Mouse (Mus musculus): Measurements from ENCODE around the gene Crtc1.

The Crtc1 gene

DNA sequence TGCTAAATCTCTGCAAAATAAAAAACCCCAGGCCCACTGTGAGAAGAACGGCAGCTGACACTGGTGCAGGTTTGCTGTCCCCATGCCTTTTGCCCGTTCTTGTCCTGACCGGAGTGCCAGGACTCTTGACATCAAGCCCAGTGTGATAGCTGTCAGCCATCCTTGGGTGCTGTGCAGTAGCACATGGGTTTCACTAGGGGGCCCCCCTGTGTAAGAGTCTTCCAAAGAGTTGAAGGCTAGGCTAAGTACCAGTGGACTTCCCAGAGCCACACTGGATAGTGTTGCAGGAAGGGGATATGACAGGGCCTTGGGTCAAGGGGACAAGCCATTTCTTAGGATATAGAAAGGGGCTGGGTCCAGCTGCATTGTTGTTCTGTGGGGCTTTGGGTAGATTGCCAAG, 56.1 kb downstream of the Crtc1 start:
- DNase-seq (ENCODE audit: low spot score): peak; percentile 45

DNA sequence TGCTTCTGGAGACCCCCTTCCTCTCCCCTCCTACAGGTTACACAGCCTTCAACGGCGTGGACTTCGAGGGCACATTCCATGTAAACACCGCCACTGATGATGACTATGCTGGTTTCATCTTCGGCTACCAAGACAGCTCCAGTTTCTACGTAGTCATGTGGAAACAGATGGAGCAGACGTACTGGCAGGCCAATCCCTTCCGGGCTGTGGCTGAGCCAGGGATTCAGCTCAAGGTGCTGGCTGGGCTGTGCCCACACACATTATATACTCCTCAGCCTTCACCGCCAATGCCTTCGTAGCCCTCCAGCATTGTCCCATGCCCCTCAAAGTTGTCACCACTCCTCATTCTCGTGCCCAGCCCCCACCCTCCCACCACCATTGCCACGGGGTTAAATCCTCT, 59.3 kb downstream of the Crtc1 start:
- DNase-seq (ENCODE audit: low spot score): no peak

DNA sequence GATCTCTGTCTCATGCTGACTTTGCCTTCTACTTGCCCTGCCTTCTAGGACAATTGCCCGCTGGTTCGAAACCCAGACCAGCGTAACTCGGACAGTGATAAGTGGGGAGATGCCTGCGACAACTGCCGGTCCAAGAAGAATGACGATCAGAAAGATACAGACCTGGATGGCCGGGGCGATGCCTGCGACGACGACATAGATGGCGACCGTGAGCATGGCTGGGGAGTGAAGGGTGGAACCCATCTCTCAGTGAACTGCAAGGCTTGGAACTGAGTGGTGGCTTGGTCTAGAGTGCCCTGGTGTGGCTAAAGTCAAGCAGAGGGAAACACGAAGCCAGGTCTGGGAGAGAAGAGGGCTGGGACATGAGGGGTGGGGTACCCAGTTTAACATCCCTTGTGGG, 62.3 kb downstream of the Crtc1 start:
- DNase-seq (ENCODE audit: low spot score): no peak

DNA sequence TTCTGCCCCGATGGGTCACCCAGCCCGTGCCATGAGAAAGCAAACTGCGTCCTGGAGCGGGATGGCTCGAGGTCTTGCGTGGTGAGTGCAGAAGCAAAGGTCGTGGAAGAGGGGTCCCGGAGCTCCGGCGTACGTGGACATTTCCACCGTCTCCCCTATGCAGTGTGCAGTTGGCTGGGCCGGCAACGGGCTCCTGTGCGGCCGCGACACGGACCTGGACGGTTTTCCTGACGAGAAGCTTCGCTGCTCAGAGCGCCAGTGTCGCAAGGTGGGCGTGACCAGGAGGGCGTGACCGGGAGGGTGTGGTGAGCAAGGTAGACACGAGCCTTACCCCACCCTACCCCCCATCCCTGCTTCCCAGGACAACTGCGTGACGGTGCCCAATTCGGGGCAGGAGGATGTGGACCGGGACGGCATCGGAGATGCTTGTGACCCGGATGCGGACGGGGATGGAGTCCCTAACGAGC, 63.1 kb downstream of the Crtc1 start:
- no peak for DNase-seq (ENCODE audit: low spot score)

DNA sequence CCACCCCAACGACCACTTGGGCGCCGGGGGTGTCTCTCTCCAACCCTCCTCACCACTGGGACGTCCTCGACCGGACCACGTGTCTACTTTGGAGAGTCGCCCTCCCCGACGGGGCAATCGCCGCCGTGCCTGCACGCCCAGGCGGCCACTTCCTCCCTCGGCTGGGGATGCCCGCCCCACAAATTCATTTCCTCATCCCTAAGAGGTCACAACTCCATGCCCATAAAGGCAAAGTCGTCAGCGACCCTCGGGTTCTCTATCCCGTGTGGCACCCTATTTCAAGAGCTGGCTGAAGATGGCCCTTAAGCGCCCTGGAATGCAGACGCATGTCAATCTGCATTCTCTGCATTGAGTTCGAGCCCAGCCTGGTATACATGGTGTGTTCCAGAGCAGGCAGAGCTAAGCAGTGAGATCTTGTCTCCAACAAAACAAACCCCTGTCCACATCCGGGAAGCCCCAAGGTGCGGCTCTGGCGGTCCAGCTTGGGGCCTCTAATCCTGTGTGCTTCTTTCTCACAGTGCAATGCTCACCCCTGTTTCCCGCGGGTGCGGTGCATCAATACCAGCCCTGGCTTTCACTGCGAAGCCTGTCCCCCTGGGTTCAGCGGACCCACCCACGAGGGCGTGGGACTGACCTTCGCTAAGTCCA, 64.0 kb downstream of the Crtc1 start:
- no peak for DNase-seq (ENCODE audit: low spot score)

DNA sequence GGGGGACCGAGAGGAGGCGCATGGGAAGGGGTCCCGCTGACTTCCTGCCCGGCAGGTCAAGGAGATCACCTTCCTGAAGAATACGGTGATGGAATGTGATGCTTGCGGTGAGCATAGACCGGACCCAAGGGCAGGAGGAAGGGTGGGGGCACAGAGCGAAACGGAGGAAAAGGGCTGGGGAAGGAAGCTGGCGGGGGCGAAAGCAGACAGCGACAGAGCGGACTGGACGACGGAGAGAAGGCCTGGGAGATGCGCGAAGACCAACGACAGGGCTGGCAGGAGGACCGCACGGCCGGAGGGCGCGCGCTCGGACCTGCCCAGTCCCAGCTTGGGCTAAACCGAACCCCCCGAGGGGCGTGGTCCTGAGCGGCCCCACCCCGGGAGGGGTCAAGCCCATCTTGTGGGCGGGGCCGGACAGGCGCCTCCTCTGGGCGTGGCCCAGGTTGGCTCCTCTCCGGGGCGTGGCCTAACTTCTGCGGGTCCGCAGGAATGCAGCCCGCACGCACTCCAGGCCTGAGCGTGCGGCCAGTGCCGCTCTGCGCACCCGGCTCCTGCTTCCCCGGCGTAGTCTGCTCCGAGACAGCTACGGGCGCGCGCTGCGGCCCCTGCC, 65.0 kb downstream of the Crtc1 start:
- peak; percentile 77 for DNase-seq (ENCODE audit: low spot score)

DNA sequence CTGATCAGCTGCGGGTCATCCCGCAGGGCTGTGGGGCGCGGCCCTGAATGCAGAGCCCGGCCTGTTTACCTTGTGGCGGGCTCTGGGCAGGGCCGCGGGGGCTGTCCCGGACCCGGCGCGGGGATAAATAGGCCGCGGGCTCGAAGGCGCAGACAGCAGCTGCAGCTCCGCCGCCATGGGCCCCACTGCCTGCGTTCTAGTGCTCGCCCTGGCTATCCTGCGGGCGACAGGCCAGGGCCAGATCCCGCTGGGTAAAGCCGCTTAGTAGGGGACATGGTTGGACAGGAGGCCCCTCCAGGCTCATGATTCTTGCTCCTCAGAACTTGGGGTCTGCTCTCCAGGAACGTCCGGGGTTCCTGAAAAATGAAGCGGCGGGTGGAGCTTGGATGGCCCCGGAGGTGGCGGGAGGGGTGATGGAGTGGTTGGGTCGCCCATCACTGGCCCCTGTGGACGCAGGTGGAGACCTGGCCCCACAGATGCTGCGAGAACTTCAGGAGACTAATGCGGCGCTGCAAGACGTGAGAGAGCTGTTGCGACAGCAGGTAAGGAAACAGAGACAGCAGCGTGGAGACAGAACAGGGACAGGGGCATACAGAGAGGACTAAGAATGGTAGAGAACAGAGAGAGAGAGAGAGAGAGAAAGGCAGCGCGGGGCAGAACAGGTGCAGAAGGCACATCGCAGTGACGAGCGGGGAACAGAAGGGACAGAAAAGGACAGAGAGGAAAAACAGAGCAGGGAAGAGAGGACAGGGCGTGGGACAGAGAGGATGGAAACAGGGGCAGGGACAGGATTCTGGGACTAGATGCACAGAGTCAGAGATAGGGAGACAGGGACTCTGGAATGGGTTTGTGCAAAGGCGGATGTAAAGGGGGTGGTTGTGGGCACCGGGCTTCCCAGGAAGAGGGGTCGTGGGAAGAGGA, 65.7 kb downstream of the Crtc1 start, which contains the start of gene Comp:
TSS of gene Comp (plus strand) at position 162 of the 921 bp plus-strand sequence.
- DNase-seq (ENCODE audit: low spot score): no peak

DNA sequence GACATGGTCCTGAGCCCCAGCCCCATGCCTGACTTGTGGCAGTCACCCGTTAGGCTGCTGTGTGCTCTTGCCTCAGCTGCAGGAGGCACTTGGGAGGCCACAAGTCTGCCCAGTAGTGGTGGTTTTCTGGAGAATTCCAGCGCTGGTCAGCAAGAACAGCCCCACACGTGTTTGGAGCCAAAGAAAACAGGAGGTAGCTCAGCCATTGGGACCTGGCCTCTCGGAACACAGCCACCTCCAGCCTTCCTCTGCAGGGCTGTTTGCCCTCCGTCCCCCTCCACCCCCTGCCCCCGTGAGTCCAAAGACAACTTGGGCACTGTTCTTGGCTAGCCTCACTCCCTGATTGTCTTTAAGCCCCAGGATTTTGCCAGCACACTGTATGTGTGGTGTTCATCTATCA, 67.4 kb downstream of the Crtc1 start:
- no peak for DNase-seq (ENCODE audit: low spot score)

DNA sequence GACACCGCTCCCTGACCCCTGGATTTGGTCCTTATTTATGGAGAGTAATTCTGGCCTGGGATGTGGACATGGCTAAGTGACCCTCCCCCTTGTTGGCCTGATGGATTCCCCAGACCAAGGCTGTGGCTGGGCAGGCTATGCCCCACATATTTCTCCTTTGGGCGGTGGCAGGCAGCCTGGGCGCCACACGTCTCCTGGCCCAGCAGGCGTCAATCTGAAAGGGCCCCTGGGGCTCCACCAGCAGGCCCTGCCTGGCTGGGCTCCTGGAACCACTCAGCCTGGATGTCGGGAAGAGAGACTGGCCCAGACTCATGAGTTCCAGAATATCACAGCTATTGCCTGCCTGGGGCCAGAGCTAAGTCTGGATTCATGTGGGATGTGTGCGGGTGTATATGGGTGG, 68.9 kb downstream of the Crtc1 start:
- no peak for DNase-seq (ENCODE audit: low spot score)

DNA sequence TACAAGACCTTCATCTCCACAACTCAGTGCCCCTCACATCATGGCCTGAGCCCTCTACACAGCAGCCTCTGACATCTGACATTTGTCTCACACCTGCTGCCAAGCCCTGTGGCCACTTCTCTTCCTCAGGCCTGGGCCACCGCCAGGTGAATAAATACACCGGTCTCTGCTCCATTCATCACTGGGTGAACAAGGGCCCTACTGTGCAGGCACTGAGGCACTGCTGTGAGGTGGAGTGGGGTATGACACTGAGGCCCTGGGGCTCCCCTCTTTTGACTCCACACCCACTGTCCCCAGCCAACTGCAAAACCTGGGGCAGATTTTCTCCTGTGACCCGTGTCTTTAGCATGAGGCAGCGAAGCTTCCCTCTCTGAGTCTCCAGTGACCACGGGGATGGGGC, 72.8 kb downstream of the Crtc1 start:
- no peak for DNase-seq (ENCODE audit: low spot score)

DNA sequence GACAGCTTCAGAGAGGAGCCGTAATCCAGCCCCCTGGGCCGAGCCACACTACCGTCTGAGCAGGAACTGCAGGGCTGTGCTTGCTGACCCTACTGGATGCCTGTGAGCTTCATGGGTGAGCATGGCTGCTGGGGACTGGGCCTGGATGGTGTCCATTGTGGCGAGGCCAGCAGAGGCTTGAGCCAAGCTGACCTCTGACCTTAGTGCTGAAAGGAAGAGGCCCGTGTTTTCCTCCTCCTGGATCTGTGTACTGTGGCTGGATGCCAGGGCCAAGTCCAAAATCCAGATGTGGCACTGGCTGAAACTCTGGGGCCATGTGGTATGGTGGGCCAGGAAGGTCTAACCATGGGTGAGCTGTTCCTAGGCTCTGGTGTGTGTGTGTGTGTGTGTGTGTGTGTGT, 75.3 kb downstream of the Crtc1 start:
- DNase-seq (ENCODE audit: low spot score): peak; percentile 45

DNA sequence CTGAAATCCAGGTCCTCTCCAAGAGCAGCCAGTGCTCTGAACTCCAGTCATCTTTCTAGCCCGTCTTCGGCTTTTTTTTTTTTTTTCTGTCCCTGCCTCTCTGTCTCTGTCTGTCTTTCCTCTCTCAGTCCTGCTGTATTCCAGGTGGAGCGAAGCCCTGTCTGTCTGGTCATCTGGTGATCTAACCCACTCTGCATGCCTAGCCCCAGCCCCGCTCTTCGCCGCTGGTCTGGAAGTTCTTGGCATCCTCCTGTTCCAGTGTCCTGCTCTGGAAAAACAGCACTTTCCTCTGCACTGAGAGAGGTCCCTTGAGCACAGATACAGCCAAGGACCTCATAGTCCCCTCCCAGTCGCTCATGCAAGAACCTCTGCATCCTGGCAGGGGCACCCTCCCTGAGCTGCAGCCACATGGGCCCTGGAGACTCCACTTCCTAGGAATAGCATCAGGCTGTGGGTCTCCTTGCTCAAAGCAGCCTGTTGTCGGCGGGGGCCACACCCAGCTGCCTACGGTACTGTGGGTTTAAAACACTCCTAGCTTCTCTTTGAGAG, 77.8 kb downstream of the Crtc1 start:
- DNase-seq (ENCODE audit: low spot score): no peak

DNA sequence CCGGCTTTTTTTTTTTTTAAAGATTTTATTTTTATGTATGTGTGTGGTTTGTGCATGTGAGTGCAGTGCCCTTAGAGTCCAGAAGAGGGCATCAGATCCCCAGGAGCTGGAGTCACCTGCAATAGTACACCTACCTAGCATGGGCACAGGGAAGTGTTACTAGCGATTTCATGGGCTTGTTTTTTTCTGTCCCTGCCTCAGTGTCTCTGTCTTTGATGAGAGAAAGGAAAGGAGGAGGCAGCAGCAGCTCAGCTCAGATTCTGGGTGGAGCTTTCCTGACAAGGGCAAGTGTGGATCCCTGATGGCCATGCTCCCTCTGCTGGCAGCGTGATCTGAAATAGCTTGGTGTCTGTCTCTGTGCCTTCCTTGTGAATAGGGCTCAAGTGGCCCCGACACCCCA, 78.6 kb downstream of the Crtc1 start:
- no peak for DNase-seq (ENCODE audit: low spot score)

DNA sequence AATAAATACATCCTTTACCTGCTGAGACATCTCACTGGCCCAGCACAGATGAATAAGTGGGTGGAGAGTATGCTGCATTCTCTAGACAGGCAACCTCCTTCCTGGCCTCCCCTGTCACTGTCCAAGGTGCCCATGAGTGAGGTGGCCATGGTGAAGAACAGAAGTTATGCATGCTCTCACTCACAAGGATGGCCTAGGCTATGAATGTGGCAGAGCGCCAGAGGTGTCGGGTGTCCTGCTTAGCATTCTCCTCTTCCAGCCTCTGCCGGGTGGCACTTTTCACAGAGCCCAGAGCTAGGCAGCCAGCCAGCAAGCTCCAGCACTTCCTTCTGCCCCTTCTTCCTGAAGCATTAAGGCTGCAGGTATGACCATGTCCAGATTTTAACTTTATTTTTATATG, 80.0 kb downstream of the Crtc1 start:
- no peak for DNase-seq (ENCODE audit: low spot score)

DNA sequence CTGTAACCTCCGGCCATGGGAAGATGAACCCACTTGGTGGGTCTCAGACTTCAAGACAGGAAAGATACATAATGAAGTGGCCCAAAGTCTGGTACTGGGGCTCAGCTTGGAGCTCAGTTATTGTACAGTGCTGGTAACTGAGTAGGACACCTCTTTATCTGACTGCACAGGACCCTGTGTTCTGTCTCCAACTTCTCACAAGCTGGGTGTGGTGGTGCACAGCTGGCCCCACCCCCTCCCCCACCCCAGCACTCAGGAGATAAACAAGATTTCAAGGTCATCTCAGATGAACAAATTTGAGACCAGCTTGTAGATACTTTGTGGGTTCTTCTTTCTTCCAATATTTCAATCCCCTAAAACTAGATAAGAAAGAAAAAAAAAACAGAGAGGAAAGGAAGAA, 83.3 kb downstream of the Crtc1 start:
- no peak for DNase-seq (ENCODE audit: low spot score)

DNA sequence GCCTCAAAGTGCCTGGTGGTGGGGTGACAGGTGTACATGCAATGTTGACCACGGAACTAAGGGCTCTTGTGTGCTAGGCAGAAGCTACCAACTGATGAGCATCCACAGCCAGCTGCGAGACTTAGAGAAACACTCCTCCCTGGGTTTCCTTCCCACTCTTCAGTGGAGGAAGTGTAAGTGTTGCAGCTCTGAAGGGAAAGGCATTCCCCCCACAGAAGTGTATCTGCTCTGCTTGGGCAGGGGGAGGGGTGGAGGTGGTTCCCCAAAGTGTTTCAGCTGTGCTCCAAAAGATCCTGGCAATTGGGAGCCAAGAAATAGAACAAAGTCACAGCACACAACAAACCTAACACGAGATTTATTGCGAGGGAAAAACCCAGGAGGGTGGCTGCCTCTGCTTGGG, 85.4 kb downstream of the Crtc1 start:
- no peak for DNase-seq (ENCODE audit: low spot score)

DNA sequence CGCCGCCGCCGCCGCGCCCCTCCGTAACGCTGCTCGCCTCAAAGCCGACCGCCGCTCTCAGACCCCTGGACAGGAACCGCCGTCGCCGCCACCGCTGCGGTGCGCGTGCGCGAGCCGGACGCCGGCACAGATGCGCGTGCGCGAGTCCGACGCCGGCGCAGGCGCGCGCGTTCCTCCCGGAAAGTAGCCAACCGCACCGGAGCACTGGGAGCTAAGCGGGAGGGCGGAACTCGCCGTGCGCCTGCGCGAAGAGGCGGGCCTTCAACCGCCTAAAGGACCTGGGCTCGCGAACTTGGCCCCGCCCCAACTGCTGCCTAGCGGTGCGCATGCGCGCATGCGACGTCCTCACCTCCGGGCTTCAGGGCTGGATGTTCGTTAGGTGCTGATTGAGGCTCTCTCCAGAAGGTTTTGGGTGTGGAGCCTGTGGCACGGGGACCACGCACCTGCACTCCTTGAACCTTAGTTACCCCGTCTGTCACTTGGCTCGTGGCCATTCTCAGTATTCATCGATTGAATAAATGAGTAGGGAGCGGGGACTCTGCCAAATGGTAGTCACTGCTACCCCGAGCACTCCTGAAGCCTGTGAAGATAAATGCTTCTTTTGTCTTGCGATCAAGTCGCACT, 86.1 kb downstream of the Crtc1 start, which contains the start of gene Upf1:
TSS of gene Upf1 (minus strand) at position 85 of the 624 bp plus-strand sequence.
- peak; percentile 98 for DNase-seq (ENCODE audit: low spot score)

DNA sequence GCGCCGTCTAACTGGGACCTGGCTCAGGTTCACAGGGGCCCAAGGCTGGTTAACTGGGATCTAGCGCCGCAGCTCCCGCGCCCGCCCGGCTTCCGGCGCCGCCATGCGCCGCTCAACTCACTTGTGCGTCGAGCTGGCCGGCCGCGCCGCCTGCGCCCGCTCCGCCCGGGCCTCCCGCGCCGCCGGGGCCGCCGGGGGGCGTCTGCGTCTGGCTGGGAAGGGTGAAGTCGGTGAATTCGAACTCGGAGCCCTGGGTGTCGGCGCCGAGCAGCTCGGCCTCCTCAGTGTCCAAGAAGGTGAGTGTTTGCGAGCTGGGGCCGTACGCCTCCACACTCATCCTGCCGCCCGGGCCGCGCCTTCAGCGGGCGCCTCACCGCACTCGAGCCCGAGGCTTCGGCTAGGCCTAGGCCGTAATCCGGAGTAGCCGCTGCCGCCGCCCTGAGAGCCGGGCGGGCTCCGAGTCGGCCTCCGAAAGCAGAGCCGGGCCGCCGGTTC, 86.7 kb downstream of the Crtc1 start:
- DNase-seq (ENCODE audit: low spot score): peak; percentile 69

DNA sequence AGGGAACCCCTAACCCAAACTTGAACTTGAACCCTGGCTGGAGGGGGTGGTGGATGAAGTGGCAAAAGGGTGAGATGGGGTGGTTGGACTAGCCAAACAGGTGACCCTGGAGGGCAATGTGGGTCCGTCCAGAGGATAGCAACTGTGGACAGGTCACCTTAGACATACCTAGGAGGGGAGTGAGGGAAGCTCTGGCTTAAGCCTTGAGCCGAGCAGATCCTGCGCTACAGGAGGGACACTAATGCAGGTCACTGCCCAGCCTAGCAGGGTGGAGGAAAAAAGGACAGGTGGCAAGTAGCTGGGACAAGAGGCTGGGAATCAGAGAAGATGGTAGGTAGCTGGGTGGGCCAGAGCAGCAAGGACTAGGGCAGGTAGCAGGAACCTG, 87.4 kb downstream of the Crtc1 start:
- DNase-seq (ENCODE audit: low spot score): no peak

DNA sequence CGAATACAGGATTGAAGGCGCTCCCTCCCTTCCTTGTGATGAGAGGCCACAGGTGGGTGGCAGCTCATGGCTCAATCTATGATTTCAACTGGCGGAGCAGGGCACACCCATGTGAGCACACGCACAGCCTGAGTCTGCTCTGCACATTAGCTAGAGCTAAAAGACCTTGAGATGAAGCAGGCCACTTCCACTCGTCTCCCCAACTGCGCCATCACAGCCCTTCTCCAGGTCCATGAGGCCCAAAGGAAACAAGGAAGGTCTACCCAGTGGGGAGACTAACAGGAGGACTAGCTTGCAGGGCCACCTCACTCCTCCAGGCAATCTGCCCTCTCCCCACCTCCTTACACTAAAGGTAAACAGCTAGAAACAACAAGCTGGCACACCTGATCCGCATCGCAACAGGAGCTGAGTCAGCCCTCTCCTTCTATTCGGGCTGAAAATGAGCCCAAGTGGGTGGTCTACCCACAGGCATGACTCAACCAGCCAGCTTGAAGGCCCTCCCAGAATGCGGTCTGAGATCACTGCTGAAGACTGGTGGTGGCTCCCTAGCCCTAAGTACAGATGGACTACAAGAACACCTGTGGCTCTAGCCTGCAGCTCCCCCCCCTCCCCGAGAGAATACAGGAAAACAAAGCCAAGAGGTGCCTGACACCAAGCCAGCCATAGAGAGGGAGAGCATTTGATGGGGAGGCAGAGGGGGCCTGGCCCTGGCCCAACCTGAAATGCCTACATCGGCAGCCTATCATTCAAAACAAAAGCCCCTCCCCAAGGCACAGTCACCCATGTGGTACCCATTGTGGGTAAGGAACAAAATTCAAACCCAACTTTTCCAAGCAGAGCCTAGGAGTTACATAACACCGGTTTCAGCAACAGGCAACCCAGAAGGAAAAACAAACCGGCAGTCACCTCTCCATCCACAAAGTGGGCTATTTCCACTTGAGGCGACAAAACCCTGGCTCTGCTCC, 88.1 kb downstream of the Crtc1 start:
- DNase-seq (ENCODE audit: low spot score): no peak

All from yolk sac, embryonic 10.5 days (tissue).